Mouse (Mus musculus): ENCODE data around the gene Uchl5. TPM values are rescaled to one million over a fixed set of nuclear protein-coding genes. Genes with fewer than 3 reads are reported as not detected.

The Uchl5 gene
- polyA plus RNA-seq, 1 experiment from 2014 or later = 67.6 TPM

GRCm38 (mm10) chr1:143762159-143762558, 14.9 kb upstream of the Uchl5 start:
- no peak overlapping the region for H3K4me3 ChIP-seq
- ATAC-seq (ENCODE audit: low FRiP score, low read depth) = no peak
- no peaks in the 10 kb centered on the region for H3K27me3 ChIP-seq
- no peak overlapping the region for H3K4me2 ChIP-seq
- H3K9ac ChIP-seq = no peak overlapping the region
- peaks cover 68% of the 10 kb centered on the region for H3K36me3 ChIP-seq
- no peaks in the 10 kb centered on the region for H3K4me1 ChIP-seq (replicated peaks)
- no peaks in the 10 kb centered on the region for H3K9me3 ChIP-seq
- WGBS = 96% methylated on average over 8 of the region's 8 CpGs
- H3K27ac ChIP-seq (replicated peaks) = no peak overlapping the region

DNA sequence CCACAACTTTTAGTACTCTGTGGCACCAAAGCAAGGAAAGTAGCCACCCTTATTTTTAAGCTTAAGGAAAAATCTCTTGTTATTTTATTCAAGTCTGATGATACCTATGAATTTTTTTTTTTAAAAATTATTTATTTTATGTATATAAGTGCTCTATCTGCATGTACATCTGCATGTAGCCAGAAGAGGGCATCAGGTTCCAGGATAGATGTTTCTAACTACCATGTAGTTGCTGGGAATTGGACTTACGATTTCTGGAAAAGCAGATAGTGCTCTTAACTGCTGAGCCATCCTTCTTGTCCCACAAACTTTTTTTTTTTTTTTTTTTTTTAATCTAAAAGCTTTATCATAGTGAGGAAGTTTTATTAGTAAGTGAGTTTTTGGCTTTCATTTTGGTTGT, 12.6 kb upstream of the Uchl5 start:
- WGBS = 63% methylated on average over 1 of the region's 1 CpGs
- no peak overlapping the region for H3K4me3 ChIP-seq
- H3K36me3 ChIP-seq = peaks cover 54% of the 10 kb centered on the region
- H3K4me1 ChIP-seq (replicated peaks) = no peaks in the 10 kb centered on the region
- no peak overlapping the region for H3K27ac ChIP-seq (replicated peaks)
- no peak overlapping the region for H3K9ac ChIP-seq
- ATAC-seq (ENCODE audit: low FRiP score, low read depth) = no peak
- H3K9me3 ChIP-seq = no peaks in the 10 kb centered on the region
- H3K4me2 ChIP-seq = no peak overlapping the region
- no peaks in the 10 kb centered on the region for H3K27me3 ChIP-seq

DNA sequence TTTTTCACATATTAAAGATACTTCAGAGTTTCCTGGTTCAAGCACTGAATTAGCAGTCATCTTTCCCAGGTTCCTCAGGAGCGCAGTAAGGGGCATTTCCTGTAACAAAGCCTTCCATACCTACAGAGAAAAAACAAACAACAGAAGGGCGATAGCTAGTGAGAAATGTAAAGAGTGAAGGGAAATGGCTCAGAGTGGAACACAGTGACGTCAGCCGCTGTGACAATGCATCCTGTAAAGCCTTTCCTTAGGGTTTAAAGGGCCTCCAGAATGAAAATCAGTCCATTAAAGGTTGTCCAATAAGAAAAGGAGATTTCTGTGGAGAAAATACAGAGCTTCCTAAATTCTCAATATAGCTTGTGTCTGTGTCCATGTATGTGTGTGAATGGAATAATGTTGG, 11.3 kb upstream of the Uchl5 start:
- H3K9me3 ChIP-seq = no peaks in the 10 kb centered on the region
- H3K4me1 ChIP-seq (replicated peaks) = no peaks in the 10 kb centered on the region
- ATAC-seq (ENCODE audit: low FRiP score, low read depth) = no peak
- WGBS = 90% methylated on average over 4 of the region's 4 CpGs
- H3K9ac ChIP-seq = no peak overlapping the region
- no peak overlapping the region for H3K4me2 ChIP-seq
- no peak overlapping the region for H3K4me3 ChIP-seq
- H3K27ac ChIP-seq (replicated peaks) = no peak overlapping the region
- H3K27me3 ChIP-seq = no peaks in the 10 kb centered on the region
- peaks cover 53% of the 10 kb centered on the region for H3K36me3 ChIP-seq

DNA sequence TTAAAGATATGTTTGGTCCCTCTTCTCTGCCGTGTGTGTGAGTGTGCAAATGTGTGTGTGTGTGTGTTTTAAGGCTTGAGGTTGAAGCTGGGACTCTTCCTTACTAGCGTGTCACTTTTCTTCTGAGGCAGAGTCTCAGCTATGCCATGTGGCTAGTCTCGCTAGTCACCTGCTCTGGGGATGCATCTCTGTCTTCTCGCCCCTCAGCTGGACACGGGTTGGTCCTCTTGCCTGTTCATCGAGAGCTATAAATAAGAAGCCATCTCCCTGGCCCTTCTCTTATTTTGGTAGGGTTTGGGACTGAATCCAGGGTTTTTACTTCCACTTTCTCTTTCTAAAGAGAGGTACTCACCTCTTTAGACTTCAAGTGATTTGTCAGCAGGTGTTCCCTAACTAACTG, 10.8 kb upstream of the Uchl5 start:
- peaks cover 49% of the 10 kb centered on the region for H3K36me3 ChIP-seq
- H3K4me2 ChIP-seq = no peak overlapping the region
- H3K27me3 ChIP-seq = no peaks in the 10 kb centered on the region
- no peaks in the 10 kb centered on the region for H3K4me1 ChIP-seq (replicated peaks)
- 87% methylated on average over 6 of the region's 6 CpGs for WGBS
- no peak for ATAC-seq (ENCODE audit: low FRiP score, low read depth)
- no peak overlapping the region for H3K27ac ChIP-seq (replicated peaks)
- H3K9me3 ChIP-seq = no peaks in the 10 kb centered on the region
- no peak overlapping the region for H3K9ac ChIP-seq
- H3K4me3 ChIP-seq = no peak overlapping the region

DNA sequence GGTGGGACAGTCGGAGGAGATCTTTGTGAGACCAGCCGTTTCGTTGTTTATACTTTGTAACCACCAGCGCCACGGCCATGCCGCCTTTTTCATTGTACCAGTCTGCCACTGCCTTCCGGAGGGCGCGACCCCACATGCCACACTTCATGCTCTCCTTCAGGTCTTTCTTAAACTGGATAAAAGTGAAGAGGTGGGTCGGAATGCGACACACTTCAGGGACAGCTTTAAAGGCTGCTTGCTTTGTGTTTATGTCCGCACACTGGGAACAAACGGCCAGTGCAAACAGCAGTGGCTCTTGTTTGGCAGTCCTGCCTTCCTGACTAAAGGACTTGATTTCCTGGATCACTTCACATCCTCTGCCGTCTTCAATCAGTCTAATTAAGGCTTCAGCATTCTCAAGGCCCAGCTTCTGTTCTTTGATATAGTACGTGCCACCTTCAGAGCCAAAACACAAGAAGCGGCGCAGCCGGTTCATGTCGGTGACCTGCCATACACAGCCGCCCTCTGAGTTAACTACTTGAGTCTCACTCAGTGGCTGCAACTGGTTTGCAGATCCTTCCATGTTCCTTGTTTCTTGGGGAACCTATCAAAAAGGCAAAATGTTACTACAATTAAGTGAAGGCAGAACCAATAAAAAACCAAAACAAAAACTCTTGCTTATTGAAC, 6.5 kb upstream of the Uchl5 start:
- H3K9me3 ChIP-seq = no peaks in the 10 kb centered on the region
- no peaks in the 10 kb centered on the region for H3K27me3 ChIP-seq
- no peak overlapping the region for H3K4me3 ChIP-seq
- no peak overlapping the region for H3K9ac ChIP-seq
- peaks cover 23% of the 10 kb centered on the region for H3K4me1 ChIP-seq (replicated peaks)
- H3K4me2 ChIP-seq = no peak overlapping the region
- WGBS = 48% methylated on average over 20 of the region's 20 CpGs
- ATAC-seq (ENCODE audit: low FRiP score, low read depth) = no peak
- H3K36me3 ChIP-seq = peaks cover 30% of the 10 kb centered on the region
- no peak overlapping the region for H3K27ac ChIP-seq (replicated peaks)

DNA sequence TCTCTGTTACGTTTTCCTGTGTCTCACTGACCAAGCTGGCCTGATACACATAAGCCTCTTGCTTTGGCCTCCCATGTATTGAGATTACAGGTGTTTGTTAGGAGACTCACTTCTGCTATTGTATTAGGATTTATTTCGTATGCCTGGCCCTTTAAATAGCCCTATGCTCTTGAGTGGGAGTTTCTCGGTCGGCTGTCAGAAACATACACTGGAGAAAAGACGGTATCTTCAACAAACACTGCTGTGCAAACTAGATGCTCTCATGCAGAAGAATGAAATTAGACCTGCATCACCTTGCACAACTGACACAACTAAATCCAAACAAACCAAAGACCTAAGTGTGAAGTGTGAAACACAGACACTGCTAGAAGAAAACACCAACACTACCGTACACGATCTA, 4.0 kb upstream of the Uchl5 start:
- no peak overlapping the region for H3K9ac ChIP-seq
- ATAC-seq (ENCODE audit: low FRiP score, low read depth) = no peak
- no peaks in the 10 kb centered on the region for H3K9me3 ChIP-seq
- H3K4me3 ChIP-seq = no peak overlapping the region
- H3K27ac ChIP-seq (replicated peaks) = no peak overlapping the region
- WGBS = 73% methylated on average over 7 of the region's 7 CpGs
- H3K27me3 ChIP-seq = no peaks in the 10 kb centered on the region
- H3K4me2 ChIP-seq = no peak overlapping the region
- H3K4me1 ChIP-seq (replicated peaks) = peaks cover 29% of the 10 kb centered on the region
- peaks cover 16% of the 10 kb centered on the region for H3K36me3 ChIP-seq

GRCm38 (mm10) chr1:143773909-143774308, 3.2 kb upstream of the Uchl5 start:
- Histone ChIP-seq H3K27ac (replicated peaks) (no peak overlapping the region), H3K9me3 (no peaks in the 10 kb centered on the region), H3K4me2 (no peak overlapping the region), H3K4me3 (no peak overlapping the region), H3K4me1 (replicated peaks) (peaks cover 38% of the 10 kb centered on the region), H3K36me3 (peaks cover 12% of the 10 kb centered on the region), H3K9ac (no peak overlapping the region), H3K27me3 (no peaks in the 10 kb centered on the region)
- no peak for ATAC-seq (ENCODE audit: low FRiP score, low read depth)
- WGBS = 82% methylated on average over 6 of the region's 6 CpGs

DNA sequence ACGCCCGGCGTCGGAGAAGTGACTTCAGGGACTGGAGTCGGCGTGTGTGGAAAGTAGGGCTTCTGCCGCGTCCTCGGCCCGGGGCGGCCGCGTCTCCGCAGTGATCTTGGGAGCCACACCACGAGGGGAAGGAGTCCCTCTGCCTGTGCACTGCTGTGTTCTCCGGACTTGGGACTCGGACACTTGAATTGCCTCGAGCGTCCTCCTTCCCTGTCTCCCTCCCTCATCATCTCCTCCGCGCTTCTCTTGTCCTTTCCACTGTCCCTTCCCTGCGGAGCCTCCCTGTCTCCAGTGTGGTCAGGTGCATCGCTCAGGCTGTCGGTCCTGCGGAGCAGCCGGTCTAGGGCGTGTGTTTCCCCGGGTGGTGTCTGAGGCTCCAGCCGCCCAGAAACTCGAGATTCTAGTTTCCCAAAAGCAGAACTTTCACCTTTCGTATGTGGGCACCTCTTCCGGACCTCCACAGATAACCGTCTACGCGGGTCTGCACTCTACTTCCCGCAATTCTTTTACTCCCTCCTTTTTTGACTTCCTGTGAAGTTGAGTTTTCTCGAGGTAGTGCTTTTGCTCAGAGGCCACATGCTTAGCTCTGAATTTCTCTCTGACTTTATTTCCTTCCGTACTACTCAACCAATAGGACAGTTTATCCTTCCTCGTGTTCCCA, 616 bp downstream of the Uchl5 start:
- peak overlapping the region; percentile 98 for H3K4me3 ChIP-seq
- peak; percentile 64; the same call in 1 of the 2 replicates for ATAC-seq (ENCODE audit: low FRiP score, low read depth)

GRCm38 (mm10) chr1:143788584-143789227, 11.6 kb downstream of the Uchl5 start:
- no peaks in the 10 kb centered on the region for H3K27me3 ChIP-seq
- WGBS = 76% methylated on average over 2 of the region's 2 CpGs
- ATAC-seq (ENCODE audit: low FRiP score, low read depth) = no peak
- no peaks in the 10 kb centered on the region for H3K9me3 ChIP-seq
- no peak overlapping the region for H3K4me2 ChIP-seq
- H3K4me1 ChIP-seq (replicated peaks) = no peaks in the 10 kb centered on the region
- H3K4me3 ChIP-seq = no peak overlapping the region
- H3K9ac ChIP-seq = no peak overlapping the region
- no peak overlapping the region for H3K27ac ChIP-seq (replicated peaks)
- 0 out of 2 replicates have a peak, but pooled peaks cover 4% of the 10 kb centered on the region for H3K36me3 ChIP-seq

More for the DNA sequence above, 616 bp downstream of the Uchl5 start:
- no peaks in the 10 kb centered on the region for H3K27me3 ChIP-seq
- peak overlapping the region; percentile 80 for H3K27ac ChIP-seq (replicated peaks)
- no peaks in the 10 kb centered on the region for H3K9me3 ChIP-seq
- under 1% methylated on average over 39 of the region's 39 CpGs for whole genome bisulfite sequencing
- peaks cover 33% of the 10 kb centered on the region for H3K4me1 ChIP-seq (replicated peaks)
- no peaks in the 10 kb centered on the region for H3K36me3 ChIP-seq
- peak overlapping the region; percentile 91 for H3K9ac ChIP-seq
- peak overlapping the region; percentile 94 for H3K4me2 ChIP-seq

GRCm38 (mm10) chr1:143803537-143803936, 26.5 kb downstream of the Uchl5 start:
- no peaks in the 10 kb centered on the region for H3K4me1 ChIP-seq (replicated peaks)
- no peaks in the 10 kb centered on the region; the same call in 1 of the 2 replicates for H3K9me3 ChIP-seq
- H3K4me3 ChIP-seq = no peak overlapping the region
- H3K4me2 ChIP-seq = no peak overlapping the region
- peak; percentile 84; the same call in 1 of the 2 replicates for ATAC-seq (ENCODE audit: low FRiP score, low read depth)
- WGBS = 43% methylated on average over 4 of the region's 4 CpGs
- H3K27ac ChIP-seq (replicated peaks) = no peak overlapping the region
- H3K27me3 ChIP-seq = no peaks in the 10 kb centered on the region
- peaks cover 4% of the 10 kb centered on the region; the same call in 1 of the 2 replicates for H3K36me3 ChIP-seq
- H3K9ac ChIP-seq = no peak overlapping the region

DNA sequence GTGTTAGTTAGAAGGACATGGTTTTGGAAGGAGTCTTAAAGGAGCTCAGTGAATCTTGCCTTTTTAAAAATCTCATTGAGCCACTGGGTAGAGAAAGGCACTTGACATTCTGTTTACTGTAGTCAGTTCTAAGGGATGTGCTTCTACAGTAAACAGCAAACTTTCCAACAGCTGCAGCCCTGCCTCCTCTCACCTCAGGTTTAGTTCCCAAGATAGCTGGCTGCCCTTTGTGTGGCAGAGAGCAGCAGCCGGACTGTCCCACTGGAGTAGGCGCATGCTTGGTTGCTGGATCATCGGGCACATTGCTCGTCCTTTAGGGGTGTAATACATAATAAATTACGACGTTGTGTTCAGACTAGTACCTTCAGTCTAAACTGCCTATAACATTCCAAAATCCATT, 32.0 kb downstream of the Uchl5 start:
- H3K4me1 ChIP-seq (replicated peaks) = no peaks in the 10 kb centered on the region
- ATAC-seq (ENCODE audit: low FRiP score, low read depth) = no peak
- 0 out of 2 replicates have a peak, but pooled peaks cover 4% of the 10 kb centered on the region for H3K36me3 ChIP-seq
- no peak overlapping the region for H3K9ac ChIP-seq
- WGBS = 81% methylated on average over 6 of the region's 6 CpGs
- H3K4me3 ChIP-seq = no peak overlapping the region
- H3K4me2 ChIP-seq = no peak overlapping the region
- H3K27ac ChIP-seq (replicated peaks) = no peak overlapping the region
- no peaks in the 10 kb centered on the region; the same call in 1 of the 2 replicates for H3K9me3 ChIP-seq
- no peaks in the 10 kb centered on the region for H3K27me3 ChIP-seq

GRCm38 (mm10) chr1:143813676-143814360, 36.7 kb downstream of the Uchl5 start:
- ATAC-seq (ENCODE audit: low FRiP score, low read depth) = 0 out of 2 replicates have a peak, but pooled peaks have one; percentile 76
- H3K9ac ChIP-seq = no peak overlapping the region
- WGBS = 37% methylated on average over 7 of the region's 7 CpGs

More at GRCm38 (mm10) chr1:143813676-143814360, 36.7 kb downstream of the Uchl5 start:
- no peak overlapping the region for H3K4me3 ChIP-seq
- H3K27ac ChIP-seq (replicated peaks) = no peak overlapping the region
- no peaks in the 10 kb centered on the region for H3K36me3 ChIP-seq
- H3K4me2 ChIP-seq = no peak overlapping the region
- no peaks in the 10 kb centered on the region for H3K9me3 ChIP-seq
- H3K4me1 ChIP-seq (replicated peaks) = no peaks in the 10 kb centered on the region
- no peaks in the 10 kb centered on the region for H3K27me3 ChIP-seq

Data from hindbrain, embryonic 15.5 days (tissue).